Mouse (Mus musculus) brain, embryonic 18.5 days (tissue): ENCODE results near the gene Prr5l.

Experiments used
- DNase-seq: peaks from one replicate; pipeline ENCODE4 v3.0.0-alpha.2; 2012; ENCODE audit warnings: low read depth, low spot score

Prr5l gene

GRCm38 (mm10) chr2:101822785-101823184 is 60.0 kb downstream of the Prr5l start:
- no peak for DNase-seq

GRCm38 (mm10) chr2:101820816-101821215 is 62.0 kb downstream of the Prr5l start:
- DNase-seq: no peak

- no peak for DNase-seq
Observed at GRCm38 (mm10) chr2:101818986-101819764, 63.7 kb downstream of the Prr5l start.

GRCm38 (mm10) chr2:101816646-101817308 is 66.0 kb downstream of the Prr5l start:
- DNase-seq: no peak

- no peak for DNase-seq
Observed at GRCm38 (mm10) chr2:101815250-101815934, 67.4 kb downstream of the Prr5l start.

- DNase-seq: no peak
Observed at GRCm38 (mm10) chr2:101814272-101814625, 68.6 kb downstream of the Prr5l start.

GRCm38 (mm10) chr2:101813581-101814271 is 69.1 kb downstream of the Prr5l start:
- no peak for DNase-seq

- no peak for DNase-seq
Observed at GRCm38 (mm10) chr2:101811925-101812324, 70.9 kb downstream of the Prr5l start.

GRCm38 (mm10) chr2:101810774-101811173 is 72.1 kb downstream of the Prr5l start:
- DNase-seq: no peak

GRCm38 (mm10) chr2:101809640-101810305 is 73.1 kb downstream of the Prr5l start:
- DNase-seq: no peak

- DNase-seq: no peak
Observed at GRCm38 (mm10) chr2:101807756-101808155, 75.1 kb downstream of the Prr5l start.

- no peak for DNase-seq
Observed at GRCm38 (mm10) chr2:101802240-101802639, 80.6 kb downstream of the Prr5l start.

GRCm38 (mm10) chr2:101797901-101798250 is 85.0 kb downstream of the Prr5l start:
- DNase-seq: no peak

GRCm38 (mm10) chr2:101797166-101797900 is 85.5 kb downstream of the Prr5l start:
- DNase-seq: no peak

- no peak for DNase-seq
Observed at GRCm38 (mm10) chr2:101796287-101797115, 86.3 kb downstream of the Prr5l start.

- DNase-seq: no peak
Observed at GRCm38 (mm10) chr2:101792130-101792529, 90.7 kb downstream of the Prr5l start.

- DNase-seq: no peak
Observed at GRCm38 (mm10) chr2:101783255-101783654, 99.6 kb downstream of the Prr5l start.

- DNase-seq: no peak
Observed at GRCm38 (mm10) chr2:101781357-101781777, 101.5 kb downstream of the Prr5l start.

GRCm38 (mm10) chr2:101778080-101778479 is 104.7 kb downstream of the Prr5l start:
- no peak for DNase-seq

GRCm38 (mm10) chr2:101763503-101763902 is 119.3 kb downstream of the Prr5l start:
- no peak for DNase-seq
